Mouse (Mus musculus) left cerebral cortex, adult 2 months (tissue): ENCODE measurements at regions not wholly inside any gene's neighbourhood (a gene's known extent, or its start where the extent isn't known, plus 50 kb on each side); places are given as distances from the start of the nearest gene placed in this dataset.
A peak's percentile ranks its signal among the peaks of the same experiment; 100 is the strongest.

Experiments
- DNase-seq, 2 experiments: peaks; one replicate each; pipeline ENCODE4 v3.0.0; 2021 to 2022; ENCODE audit warnings: low spot score in 2 of 2, mixed read lengths in 1 of 2; ENCODE audit errors: extremely low spot score in 1 of 2
- H3K27ac ChIP-seq: fragments of 200-600 bp; 2 replicates; pipeline ENCODE4 v1.8.1; 2022
- H3K4me3 ChIP-seq: fragments of 200-600 bp; 2 replicates; pipeline ENCODE4 v1.8.1; 2022
- CTCF ChIP-seq: fragments of 200-600 bp; IDR thresholded peaks from 2 replicates; pipeline ENCODE4 v1.8.1; 2022; ENCODE audit warnings: antibody characterized with exemption, mild to moderate bottlenecking, moderate library complexity
- intact Hi-C: fragments of 180-260 bp; cut with DNase I; formaldehyde crosslinking; loops from one replicate; pipeline ENCODE4 v1.15.1; 2025

DNA sequence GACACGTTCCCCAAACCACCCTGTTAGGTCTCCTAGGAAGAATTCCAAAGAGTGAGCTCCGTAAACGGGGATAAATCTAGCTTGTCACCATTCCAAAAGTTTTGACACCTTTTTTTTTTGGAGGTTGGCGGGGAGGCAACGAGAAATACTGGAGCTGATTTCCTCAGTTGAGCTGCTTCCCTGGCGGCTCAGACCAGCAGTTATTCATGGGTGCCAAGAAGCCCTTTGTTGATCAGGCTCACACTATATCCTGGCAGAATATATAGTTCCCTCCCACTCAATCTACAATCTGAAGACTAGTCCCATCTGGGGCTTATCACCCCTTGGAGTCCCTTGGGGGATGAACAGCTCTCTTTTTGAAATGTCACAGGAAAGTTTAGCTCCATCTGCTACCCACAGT, 77.5 kb upstream of the Tiam2 start:
- peak overlapping the region; percentile 56 for H3K27ac ChIP-seq
- no peak overlapping the region for H3K4me3 ChIP-seq
- TF ChIP-seq CTCF, result no peak; the same call in 1 of the 2 replicates
- intact Hi-C loops, result no loop called here
- DNase-seq, result no peak

GRCm38 (mm10) chr17:3249320-3249719, 77.1 kb upstream of the Tiam2 start:
- intact Hi-C loops, result no loop called here
- no peak for TF ChIP-seq CTCF
- no peak for DNase-seq
- H3K4me3 ChIP-seq, result no peak overlapping the region
- peak overlapping the region; percentile 56 for H3K27ac ChIP-seq

DNA sequence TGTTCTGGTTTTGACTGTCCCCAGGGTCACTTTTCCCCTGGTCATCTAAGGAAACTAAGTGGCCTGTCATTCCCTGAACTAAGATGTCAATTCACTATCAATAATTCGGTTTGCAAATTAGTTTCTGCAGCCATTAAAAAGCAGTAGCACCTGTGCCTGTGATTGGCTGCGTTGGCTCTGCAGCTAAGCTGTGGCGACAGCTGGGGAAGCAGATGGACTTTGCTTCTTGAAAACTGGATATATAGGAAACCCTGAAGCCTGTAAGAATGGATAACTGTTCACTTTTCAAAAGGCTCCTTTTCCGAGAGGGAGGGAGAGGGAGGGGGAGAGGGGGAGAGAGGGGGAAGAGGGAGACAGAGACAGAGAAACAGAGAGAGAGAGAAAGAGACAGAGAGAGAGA, 75.2 kb upstream of the Tiam2 start:
- no peak for DNase-seq
- Histone ChIP-seq H3K4me3 (no peak overlapping the region), H3K27ac (no peak overlapping the region)
- intact Hi-C loops, result loop anchor here (5.0 kb wide), 1 partner anchor 246 kb away; no protein-coding TSS in a partner anchor
- no peak for TF ChIP-seq CTCF

DNA sequence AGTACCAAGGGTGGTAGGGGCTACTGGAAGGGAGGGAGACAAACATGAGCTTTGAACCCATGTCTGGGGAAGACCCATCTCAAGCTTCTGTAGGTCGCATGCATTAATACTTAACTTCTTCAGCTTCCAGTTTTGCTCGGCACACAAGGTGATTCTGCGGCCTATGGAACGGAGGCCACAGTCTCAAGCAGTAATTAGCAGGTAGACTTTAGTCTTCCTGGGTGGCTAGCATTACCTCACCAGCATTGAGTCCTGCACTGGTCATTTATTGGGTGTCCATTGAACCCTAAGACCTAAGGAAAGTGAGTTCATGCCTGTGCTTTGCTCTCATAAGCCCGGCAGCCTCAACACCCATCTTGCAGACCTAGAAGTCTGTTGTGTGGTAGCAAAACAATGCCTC, 74.4 kb upstream of the Tiam2 start:
- no peak overlapping the region for H3K27ac ChIP-seq
- no peak overlapping the region for H3K4me3 ChIP-seq
- intact Hi-C loops, result loop anchor here (5.0 kb wide), 1 partner anchor 245 kb away; no protein-coding TSS in a partner anchor
- no peak for DNase-seq
- no peak for TF ChIP-seq CTCF

- Histone ChIP-seq H3K4me3 (no peak overlapping the region), H3K27ac (no peak overlapping the region)
- peak in 1 of 2 experiments; percentile 54 for DNase-seq
- intact Hi-C loops, result loop anchor here (5.0 kb wide), 1 partner anchor 244 kb away; no protein-coding TSS in a partner anchor
- peak; percentile 63 for TF ChIP-seq CTCF
Observed at GRCm38 (mm10) chr17:3253508-3254176, 72.7 kb upstream of the Tiam2 start.

DNA sequence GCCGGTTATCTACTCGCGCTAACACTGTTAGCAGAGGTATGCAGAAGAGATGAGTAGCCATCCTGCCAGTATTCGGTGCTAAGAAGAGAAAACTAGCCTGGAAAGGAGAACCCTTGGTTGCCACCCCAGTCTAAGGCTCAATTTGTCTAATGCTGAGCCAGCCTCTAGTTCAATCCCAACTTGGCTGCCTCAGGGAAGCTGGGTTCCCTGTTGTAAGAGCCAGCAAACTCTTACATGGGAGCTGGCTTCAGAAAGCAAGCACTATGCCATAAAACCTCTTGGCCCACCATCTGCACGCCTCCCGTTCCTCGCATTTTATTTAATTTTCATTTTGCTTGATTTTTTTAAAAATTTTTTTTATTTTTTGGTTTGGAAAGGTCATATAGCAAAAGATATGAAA, 69.6 kb upstream of the Tiam2 start:
- no peak for TF ChIP-seq CTCF
- intact Hi-C loops, result no loop called here
- Histone ChIP-seq H3K4me3 (no peak overlapping the region), H3K27ac (no peak overlapping the region)
- no peak for DNase-seq

DNA sequence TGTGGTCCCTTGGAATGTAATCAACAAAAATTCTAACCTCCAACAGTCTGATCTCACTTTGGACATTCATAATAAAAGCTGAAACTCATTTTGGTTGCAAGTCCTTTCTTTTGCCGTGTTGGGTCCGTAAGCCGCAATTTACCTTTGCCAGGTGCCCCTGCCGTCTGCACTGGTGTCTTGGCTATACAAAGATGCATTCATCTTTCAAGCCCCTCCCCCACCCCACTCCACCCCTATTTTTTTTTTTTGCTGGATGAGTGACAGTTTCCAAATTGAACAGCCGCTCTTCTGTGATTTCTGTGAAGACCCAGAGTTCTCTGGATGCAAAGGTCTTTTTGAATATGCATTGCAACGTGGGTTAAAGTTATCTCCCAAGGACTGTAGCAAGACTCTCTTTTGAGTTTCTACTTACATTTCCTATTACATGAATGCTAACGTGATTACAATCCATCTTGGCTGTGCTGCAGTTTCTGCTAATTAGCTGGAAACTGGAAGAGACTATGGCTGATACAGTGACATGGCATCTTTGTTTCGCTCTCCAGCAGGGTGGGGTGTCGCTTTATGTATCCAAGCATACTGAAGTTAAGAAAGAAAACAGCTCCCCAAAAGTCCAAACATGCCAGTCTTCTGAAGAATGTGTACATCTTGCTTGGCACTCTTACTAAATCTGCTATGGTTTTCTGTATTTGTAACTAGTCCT, 67.4 kb upstream of the Tiam2 start:
- H3K27ac ChIP-seq, result no peak overlapping the region
- no peak for TF ChIP-seq CTCF
- intact Hi-C loops, result no loop called here
- no peak for DNase-seq
- H3K4me3 ChIP-seq, result no peak overlapping the region

DNA sequence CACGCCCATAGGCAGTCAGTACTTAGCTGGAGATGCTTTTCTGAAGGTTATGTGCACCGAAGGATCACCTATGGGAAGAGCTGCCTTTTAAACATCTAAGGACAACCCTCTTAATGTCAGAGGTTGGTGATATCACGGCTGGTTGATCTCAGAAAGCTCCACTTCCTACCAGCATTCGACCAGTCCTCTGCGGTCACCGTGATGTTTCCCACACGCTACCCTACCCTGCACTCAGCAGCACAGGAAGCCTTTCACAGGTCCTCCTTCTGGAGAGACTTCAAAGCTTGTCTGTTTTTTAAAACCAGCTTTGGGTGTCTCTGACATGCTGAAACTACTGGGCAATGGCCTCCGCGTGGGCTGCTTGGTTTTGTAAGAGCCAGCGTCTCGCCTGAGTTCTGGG, 65.6 kb upstream of the Tiam2 start:
- Histone ChIP-seq H3K4me3 (no peak overlapping the region), H3K27ac (no peak overlapping the region)
- intact Hi-C loops, result no loop called here
- DNase-seq, result no peak
- no peak for TF ChIP-seq CTCF

DNA sequence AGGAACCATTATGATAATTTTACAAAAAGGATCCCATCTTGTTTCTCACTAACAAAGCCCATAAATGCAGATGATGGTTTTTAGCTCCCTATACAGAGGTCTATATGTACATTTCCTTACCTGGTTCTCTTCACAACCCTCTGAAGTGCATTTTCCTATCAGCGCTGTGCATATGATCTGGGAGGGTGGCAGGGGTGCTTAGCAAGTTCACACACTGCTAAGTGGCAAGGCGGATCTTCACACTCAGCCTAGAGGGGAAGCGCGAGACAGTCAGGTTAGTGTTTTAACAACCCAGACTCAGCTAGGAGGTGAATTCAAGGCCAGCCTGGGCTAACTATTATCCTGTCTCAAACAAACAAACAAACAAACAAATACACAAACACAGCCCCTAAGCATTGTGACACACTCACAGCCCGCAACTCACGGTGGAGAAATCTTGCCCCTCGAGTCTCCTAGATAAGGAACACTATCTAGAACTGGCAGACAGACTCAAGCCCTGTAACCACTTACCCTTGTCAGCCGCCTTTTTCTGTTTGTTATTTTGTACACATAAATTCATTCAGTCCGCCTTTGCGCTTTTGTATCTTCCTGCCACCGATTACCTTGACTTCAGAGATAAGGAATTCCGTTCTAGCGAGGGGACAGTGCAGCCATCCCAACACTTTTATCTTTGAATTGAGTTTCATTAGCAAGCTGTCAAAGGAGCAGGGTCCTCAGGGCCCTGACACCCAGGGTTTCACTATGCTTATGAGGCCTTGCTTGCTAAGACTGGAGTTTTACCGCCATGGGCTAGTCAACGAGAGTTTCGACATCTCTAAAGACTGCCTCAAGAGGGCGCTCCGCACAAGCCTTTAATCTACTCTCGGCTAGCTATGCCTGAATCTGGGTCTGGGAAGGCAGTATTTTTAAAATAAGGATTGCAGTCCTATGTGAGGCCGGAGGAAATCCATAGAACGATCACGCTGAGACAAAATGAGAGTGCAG, 53.0 kb upstream of the Tiam2 start:
- no peak overlapping the region for H3K27ac ChIP-seq
- no peak overlapping the region for H3K4me3 ChIP-seq
- peak; percentile 87 for TF ChIP-seq CTCF
- peak; percentile 76 to 86 for DNase-seq
- intact Hi-C loops, result loop anchor here (2.0 to 5.0 kb wide), 2 partner anchors 175 to 239 kb away; no protein-coding TSS in a partner anchor

DNA sequence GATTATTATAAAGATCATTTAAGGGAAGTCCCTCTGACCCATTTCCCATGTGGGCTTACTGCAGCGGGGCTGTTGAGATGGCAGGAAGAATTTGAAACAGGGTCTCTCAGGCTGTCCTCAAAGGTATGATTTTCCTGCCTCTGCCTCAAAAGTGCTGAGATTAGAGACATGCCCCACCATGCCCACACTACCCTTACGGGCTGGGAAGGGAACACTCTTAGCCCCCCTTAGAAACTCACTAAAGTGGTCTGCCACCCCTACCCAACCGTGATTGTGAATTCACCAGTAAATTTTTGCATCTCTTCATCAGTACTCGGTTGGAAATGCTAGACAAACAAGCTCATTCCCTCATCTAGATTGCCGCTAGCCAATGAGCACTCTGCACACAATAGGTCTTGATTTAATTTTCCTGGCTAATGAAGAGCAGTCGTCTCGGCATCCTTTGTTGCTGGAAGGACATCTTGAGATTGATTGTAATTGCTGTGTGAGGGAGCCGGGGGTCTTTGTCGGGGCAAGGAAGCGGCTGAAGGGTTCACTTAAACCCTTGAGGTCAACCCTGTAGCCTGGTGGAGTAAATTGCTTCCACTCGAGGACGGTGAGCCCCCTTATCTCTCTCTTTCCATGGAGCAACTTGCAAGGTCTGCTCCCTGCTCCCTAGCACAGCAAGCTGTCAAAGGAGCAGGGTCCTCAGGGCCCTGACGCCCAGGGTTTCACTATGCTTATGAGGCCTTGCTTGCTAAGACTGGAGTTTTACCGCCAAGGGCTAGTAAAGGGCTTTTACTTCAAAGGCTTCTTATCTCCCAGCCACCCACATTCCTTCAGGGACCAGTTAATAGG, 51.7 kb upstream of the Tiam2 start:
- Histone ChIP-seq H3K27ac (no peak overlapping the region), H3K4me3 (no peak overlapping the region)
- TF ChIP-seq CTCF, result no peak
- no peak for DNase-seq
- intact Hi-C loops, result loop anchor here (5.0 kb wide), 1 partner anchor 238 kb away; no protein-coding TSS in a partner anchor
